Mouse (Mus musculus) gastrocnemius, postnatal 25 days (tissue): ENCODE results near the gene Agpat3. TPM values are rescaled to one million over a fixed set of nuclear protein-coding genes. Genes with fewer than 3 reads are reported as not detected.

Source experiments
- DNase-seq: peaks from one replicate; pipeline ENCODE4 v3.0.0; 2022
- total RNA-seq, 2 experiments: library from RNA; stranded (reverse); gene quantifications; 1 replicate in 1 of 2; 2 replicates in 1 of 2; pipeline ENCODE4 v1.2.3; 2021

Agpat3 gene
- total RNA-seq, 2 experiments from 2014 or later: 120 to 123 TPM

GRCm38 (mm10) chr10:78255646-78256059 is 96.6 kb downstream of the Agpat3 start:
- DNase-seq: peak; percentile 29

DNA sequence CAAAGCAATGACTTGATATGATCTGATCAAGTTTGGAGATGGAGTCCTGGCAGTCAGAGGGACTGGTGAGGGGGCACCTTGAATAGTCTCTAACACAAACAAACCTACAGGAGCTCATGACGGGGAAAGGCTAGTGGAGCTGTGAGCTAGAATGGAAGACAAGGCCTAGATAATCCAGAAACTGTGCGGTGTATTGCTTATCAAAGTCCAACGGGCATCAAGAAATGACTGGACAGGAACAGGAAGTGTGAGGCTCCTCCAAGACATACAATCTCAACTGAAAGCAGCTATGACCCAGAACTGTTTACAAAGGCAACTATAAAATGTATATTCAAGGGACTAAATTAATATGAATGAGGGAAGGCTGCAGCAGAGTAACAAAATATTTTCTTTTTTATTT is 105.1 kb downstream of the Agpat3 start:
- DNase-seq: no peak

GRCm38 (mm10) chr10:78246725-78247124 is 105.6 kb downstream of the Agpat3 start:
- no peak for DNase-seq

- no peak for DNase-seq
Observed at GRCm38 (mm10) chr10:78245225-78245547, 107.1 kb downstream of the Agpat3 start.

DNA sequence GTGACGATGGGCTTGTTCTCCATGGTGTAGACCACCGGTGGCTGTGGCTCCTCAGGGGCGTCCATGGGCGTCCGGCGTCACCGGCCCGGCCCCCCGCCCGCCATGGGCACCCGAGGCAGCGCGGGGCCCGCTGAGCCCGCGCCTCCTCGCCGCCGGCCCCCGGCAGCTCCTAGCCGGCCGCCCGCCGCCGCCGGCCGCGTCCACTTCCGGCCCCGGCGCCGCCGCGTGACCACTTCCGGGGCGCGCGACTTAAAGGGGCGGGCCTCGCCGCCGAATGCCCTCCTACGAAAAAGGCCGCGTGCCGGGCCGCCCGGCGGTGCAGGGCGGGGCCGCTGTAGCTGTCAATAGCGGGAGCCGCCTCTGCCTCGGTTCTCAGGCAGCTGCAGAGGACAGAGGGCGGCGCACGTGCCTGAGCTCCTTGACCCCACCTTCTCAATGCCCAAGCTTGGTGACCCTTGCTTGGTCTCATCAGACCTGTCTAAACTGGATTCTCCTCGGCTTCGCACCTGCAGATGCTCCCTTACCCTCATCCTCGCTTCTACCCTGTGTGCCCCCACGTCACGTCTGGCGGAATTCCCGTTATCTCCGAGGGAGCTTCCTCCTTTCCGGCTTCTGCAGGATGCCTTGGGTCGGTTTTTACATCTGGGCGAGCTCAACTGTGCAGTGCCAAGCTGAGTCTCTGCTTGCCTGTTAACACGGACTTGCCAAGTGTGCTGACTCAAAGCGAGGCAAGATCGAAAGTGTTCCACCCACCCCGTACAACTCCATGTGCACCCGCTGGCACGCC is 107.7 kb downstream of the Agpat3 start, which contains the start of gene Trappc10:
Gene Trappc10, minus strand, starts transcription at position 204 of the 787 bp plus-strand sequence.
- DNase-seq: peak; percentile 83

GRCm38 (mm10) chr10:78244058-78244437 is 108.2 kb downstream of the Agpat3 start:
- DNase-seq: peak; percentile 52

- DNase-seq: no peak
Observed at GRCm38 (mm10) chr10:78238926-78239325, 113.4 kb downstream of the Agpat3 start.

DNA sequence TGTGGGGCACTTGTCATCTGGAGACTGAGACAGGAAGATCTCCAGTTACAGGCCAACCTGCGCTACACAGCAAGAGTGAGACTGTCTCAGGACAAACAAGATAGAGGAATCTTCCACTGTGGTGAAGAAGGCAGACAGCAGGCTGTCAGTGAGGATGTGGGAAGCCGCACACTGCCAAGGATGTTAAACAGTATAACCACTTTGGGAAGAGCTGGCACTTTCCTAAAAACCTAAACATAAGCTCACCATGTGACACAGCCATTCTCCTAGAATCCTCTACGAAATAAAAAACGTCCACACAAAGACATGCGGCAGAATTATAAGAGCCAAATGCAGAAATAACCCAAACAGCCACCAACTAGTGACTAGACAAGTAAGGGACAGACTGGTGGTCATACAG is 114.0 kb downstream of the Agpat3 start:
- no peak for DNase-seq

GRCm38 (mm10) chr10:78237809-78238208 is 114.5 kb downstream of the Agpat3 start:
- DNase-seq: no peak

GRCm38 (mm10) chr10:78236885-78237629 is 115.2 kb downstream of the Agpat3 start:
- DNase-seq: no peak

GRCm38 (mm10) chr10:78233756-78234155 is 118.5 kb downstream of the Agpat3 start:
- DNase-seq: no peak

- DNase-seq: no peak
Observed at GRCm38 (mm10) chr10:78233161-78233560, 119.1 kb downstream of the Agpat3 start.

DNA sequence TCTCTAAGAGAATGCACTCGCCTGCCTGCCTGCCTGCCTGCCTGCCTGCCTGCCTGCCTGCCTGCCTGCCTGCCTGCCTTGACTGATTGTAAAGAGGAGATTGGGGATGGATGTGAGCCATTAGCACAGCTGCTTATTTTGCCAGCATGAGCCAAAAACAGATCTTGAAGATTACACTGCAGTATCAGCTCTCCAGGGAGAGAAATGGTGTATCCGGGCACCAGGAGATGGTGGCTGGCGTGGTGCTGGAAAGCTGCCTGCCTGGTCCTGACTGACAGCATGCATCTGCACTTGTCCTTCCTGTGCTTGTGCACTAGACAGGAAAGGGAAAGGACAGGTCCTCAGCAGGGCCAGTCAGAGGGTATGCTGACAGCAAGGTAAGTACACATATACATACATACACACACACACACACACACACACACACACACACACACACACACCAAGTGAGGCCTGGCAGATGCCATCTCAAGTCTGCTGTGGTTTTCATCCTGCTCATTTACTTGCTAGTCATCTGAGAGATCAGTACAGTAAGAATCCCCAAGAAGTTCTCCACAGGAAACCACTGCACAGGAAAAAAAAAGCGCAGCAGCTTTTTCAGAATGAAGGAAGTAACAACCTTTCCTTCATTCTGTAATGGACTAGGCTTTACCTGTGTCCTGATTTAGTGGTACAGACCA is 119.8 kb downstream of the Agpat3 start:
- peak; percentile 48 for DNase-seq

DNA sequence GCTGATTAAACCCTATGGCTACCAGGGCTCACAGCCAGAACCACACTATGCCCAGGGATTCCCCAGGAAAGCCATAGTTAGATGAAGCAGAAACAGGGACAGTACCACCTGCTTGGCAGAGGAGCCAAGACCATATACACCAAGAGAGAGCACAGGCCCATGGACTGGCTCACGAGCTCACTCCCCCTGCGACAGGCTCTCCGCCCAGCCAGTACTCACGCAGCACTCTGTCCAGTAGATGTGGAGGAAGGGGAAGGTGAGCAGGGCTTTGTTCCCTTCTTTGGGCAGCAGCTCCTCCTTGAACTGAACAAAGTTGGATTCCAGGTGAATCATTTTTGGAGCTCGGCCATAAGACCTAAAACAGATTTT is 123.7 kb downstream of the Agpat3 start:
- DNase-seq: no peak

DNA sequence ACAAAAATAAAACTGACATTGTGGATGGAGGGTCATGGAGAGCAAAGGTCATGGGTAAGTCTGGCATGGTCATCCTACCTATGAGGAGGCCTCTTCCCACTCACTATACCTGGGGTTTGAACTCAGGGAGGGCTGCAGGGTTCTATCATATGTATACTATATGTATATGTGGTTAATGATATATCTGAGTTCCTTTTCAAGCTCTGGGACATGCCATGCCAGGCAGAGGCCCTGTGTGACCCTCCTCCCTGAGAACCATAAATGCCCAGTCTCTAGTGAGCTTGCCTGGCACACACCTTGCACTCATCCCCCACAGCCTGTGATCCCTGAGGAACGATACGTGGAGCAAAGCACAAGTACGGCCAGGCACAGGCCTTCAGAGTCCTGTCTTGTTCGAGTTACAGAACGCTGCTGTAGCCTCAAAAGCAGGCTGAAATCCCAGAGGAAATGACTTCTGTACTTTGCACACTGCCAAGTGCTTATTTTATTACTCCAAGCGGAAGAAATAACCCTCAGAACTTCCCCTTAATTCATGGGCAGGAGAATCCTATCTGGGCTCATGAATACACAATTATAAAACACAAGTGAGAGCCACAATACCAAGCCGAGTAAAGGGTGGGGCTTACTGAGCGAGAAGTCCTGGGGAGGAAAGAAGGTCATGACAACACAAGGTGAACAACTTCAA is 124.3 kb downstream of the Agpat3 start:
- DNase-seq: no peak

GRCm38 (mm10) chr10:78224136-78224535 is 128.2 kb downstream of the Agpat3 start:
- DNase-seq: no peak

- DNase-seq: peak; percentile 28
Observed at GRCm38 (mm10) chr10:78222908-78223307, 129.4 kb downstream of the Agpat3 start.

DNA sequence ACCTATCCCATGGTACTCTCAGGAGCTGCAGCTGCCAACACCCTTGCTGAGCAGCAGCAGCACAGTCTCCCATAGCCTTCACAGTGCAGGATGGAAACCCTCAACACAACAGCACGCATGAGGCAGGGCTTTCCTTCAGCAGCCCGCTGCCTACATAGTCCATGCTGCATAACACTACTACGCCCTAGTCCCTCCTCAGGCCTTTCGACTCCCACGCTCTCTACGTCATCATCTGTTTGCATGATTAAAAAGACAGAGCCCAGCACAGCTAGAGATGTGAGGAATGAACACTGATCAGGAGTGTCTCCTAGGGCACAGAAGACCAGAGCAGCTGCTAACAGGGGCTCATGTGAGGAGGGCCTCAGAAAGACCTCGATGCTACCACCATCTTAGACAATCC is 131.0 kb downstream of the Agpat3 start:
- no peak for DNase-seq

- DNase-seq: no peak
Observed at GRCm38 (mm10) chr10:78219528-78219927, 132.8 kb downstream of the Agpat3 start.
